Mouse (Mus musculus) ovary, postnatal 14 days (tissue): ENCODE results near the gene Wasf2.
"Not testable (repeated sequence)": the region's sequence is repeated elsewhere in the genome, so short reads cannot be mapped to it uniquely, and the experiment has no call there.

Experiments used
- DNase-seq: peaks from one replicate; pipeline ENCODE4 v3.0.0; 2022; ENCODE audit warnings: low spot score

Gene Wasf2

DNA sequence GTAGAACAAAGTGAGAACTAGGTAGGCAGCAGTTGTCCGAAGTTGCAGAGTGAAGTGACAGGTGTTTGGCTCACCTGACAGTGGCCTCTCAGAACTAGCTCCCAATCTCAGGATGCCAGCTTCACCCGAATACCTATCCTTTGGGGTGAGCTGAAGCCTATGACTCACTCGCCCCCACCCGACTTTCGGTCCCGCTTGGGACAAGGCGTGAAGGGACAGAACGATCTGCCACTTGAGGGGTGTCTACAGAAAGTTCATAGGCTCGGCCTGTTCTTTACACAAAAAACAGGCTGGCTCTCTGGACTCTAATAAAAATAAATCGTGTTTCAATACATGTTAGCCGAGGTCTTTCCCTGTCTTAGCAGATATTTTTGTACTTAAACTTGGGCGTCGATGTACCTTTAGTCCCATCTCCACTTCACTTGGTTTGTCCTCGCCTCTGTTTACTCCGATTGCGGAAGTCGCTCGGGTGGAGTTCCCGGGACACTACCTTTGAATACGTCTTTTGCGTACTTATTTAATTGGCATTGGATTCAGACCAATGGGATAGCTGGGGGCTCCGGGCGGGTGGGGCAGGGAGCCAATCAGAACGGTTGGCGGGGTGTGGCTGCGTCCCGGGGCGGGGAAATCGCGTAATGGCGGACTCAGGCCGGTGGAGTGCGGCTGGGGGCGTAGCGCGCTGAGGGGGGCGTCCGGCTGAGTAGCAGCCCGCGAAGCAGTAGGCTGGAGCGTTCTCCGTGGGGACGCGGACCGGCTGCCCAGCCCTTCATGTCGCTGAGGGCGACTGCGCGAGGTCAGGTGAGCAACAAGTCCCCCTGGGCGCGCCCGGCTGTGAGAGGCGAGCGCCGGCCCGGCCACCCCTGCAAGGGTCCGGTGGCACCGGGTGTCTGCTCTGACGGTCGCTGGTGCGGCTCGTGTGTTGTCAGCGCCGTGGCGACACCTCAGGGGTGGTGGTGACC lies at the start of gene Wasf2:
Wasf2 (plus strand) TSS at position 575 of the 959 bp plus-strand sequence.
- DNase-seq, result peak; percentile 87

DNA sequence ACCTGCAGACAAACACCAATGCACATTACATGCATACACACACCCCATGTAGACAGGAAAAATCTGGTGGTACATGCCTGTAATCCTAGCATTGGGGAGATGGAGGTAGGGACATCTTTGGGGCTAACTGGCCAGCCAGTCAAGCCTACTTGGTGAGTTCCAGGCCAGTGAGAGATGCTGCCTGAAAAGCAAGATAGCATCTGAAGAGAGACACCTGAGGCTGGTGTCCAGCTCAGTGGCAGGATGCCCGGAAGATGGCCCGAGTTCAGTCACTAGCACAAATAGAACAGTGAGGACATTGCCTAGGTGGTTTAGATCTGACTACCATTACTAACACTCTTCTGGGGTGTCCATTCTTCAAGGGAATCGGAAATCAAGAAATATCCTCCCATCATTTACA lies 49.4 kb upstream of the Wasf2 start:
- DNase-seq, result no peak

DNA sequence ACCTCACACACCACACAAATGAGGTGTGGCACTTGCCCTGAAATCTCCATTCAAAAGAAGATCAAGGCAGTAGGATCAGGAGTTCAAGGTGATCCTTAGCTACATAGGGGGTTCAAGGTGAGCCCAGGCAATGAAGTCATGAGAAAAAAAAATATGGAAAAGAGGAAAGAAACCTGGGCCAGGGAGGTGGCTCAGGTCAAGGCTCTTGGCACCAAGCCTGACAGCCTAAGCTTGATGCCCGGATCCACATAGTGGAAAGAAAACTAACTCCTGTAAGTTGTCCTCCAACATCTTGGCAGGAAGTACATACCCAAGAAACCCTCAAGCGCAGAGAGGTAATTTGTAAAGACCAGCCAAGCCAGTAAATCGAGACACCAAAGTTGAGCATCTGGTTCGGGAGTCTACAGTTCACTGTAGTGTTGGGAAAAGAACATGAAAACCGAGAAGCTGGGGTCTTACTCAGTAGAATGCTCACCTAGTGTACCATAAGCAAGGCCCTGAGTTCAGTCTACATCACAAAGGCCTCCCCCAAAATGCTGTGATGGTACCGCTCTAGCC lies 48.0 kb upstream of the Wasf2 start:
- DNase-seq, result no peak

DNA sequence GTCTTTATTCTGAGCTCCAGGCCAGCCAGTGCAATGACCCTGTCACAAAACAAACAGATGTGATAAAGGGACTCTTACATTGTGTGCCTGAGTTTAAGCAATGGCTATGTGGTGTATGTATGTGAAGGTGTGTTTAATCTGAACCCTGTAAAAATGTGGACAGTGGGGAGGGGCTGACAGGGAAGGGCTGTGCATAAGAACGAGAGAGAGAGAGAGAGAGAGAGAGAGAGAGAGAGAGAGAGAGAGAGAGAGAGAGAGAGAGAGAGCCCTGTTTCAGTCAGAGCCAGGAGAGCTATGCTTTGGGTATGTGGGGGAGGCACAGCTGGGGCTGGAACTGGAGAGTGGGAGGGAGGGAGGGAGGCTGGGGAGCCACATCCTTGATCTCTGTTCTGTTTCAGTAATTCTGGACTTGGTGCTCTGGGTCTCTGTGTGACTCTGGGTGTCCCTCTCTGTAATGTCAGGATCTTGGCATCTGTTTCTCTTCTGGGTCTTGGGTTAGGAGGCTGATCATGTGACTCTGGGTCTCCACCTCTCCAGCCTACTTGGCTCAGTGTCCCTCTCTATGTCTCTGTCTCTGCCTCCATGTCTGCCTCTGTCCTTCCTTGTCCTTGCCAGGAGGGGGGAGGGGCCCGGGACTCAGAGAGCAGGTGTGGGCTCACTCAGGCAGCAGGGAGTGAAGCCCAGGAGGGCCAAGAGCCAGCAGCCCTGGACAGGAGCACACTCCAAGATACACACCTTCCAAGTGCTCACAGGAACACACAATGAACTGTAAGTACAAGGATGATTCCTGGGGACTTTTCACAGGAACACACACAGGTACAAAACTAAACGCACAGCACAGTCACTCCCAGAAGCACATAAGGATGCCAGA lies 46.1 kb upstream of the Wasf2 start:
- no peak for DNase-seq

DNA sequence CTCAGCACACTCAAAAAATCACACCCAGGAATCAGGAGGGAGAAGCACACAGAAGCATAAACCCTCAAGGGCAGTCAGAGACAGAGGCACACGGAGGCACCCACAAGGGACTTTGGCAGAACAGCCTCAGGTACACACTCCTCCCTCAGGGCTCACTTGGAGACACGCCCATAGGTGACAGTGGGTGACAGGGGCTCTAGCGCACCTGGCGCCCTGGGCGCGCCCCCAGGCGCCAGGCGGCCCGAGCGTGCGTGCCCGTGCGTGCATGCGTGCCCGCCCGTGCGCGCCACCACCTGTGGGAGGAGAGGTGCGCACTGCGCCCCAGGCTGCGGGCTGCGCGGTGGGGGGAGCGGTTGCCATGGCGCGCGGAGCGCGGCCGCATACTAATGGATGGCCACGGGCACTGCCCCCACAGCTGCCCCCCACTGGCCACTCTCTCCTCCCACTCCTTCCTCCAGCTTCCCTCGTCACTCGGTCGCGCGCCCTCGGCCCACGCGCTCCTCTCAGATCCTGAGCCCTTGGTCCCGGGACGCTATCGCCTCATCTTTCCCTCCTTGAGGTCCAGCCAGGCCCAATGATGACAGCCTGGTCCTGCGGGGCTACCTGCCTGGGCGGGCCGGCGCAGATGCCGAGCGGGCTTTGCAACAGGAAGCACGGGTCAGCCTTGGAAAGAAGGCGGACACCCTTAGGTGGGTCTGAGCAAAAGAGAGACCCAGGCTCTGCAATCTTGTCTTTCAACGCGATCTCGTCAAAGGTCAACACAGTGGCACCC lies 45.1 kb upstream of the Wasf2 start:
- DNase-seq, result no peak

DNA sequence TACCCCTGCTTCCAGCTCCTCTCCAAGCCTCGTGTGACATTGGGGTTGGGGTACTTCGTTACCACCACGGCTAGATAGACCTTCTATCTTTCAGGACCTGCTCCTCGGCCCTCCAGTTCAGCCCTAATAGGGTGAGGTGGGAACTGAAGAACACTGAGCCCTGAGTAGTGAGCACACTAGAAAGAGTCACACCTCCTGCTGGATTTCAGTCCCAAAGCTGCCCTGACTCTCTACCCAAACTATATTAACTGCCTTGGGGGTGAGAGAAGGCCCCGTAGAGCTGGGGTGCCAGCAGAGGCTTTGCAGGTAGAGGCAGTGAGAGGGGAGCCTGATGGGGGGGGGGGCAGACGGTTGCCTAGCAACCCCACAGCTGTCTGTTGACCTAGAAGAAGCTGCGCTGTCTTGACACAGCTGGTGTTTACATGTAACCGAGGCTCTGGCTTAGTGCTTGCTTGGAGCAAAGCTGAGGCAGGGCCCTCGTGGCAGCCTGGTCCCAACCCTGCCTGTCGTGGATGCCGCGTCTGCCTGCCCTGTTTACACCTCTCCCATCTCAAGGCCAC lies 44.4 kb upstream of the Wasf2 start:
- DNase-seq, result no peak

DNA sequence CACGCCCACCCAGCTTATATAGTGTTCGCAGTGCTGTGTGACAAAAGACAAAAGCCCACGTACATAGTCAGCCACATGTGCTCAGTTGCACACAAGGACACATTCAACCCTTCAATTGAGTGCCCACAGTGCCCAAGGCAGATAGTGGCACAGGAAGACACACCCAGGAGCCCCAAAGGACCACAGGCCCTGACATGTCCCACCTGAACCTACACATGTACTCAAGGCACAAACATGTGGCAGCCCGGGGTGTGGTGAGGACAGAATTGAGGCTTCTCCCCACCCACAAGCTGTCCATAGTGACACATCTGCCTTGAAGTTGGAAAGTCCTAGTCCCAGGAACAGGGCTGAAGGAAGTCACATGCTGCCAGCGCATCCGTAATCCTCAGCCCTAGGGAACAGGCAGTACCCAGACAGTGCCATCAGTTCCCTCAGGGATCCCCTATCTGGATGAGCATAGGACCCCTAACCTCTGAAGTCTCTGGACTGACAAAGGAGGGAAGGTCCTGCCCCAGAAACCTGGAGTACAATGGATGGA lies 43.1 kb upstream of the Wasf2 start:
- no peak for DNase-seq

DNA sequence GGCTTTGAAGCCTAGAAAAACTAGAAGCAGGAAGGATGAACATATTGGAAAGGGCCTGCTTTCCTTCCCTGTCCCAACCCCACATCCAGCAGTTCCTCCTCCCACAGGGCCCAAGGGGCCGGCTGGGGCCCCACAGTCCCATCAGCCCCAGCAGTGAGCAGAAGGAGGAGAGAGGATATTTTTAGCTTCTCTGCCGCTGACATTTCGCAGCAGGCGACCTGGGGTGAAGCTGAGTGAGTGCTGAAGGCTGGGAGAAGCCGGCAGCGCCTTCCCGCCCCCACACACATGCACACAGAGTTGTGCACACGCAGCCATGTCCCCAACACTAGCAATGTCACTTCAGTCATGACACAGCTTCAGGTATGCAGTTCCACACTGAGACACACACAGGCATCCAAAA lies 42.5 kb upstream of the Wasf2 start:
- no peak for DNase-seq

DNA sequence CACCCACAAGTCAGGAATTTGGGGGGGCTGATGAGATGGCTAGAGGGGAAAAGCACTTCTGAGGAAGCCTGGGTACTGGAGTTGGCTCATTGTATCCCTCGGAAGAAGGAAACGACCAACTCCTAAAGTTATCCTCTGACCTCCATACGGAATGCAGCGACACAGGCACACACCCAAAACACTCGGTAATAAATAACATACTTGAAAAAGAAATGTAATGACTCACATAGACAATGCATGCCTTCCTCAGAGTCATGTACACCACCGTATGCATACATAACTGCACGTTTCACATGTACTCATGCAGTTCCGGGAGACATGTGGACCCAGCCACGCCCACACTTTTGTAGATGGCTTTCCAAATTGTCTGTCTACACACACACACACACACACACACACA lies 41.0 kb upstream of the Wasf2 start:
- no peak for DNase-seq

DNA sequence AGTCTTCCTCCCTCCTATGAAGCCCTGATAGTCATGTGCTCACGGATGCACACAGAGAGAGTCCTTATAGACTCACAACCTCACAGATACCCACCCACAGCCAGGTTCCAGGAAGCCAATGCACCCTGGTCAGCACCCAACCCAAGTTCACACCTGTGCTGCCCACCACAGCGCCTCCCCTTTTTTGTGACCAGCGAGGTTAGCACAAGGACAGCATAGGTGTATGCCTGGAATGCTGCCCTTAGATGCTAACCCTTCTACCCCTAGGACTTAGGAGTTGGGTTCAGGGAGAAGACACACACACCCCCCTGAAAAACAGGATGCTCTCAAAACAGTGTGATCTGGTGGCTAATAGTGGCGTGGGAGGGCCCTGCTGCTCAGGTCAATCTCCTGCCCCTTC lies 40.5 kb upstream of the Wasf2 start:
- no peak for DNase-seq

DNA sequence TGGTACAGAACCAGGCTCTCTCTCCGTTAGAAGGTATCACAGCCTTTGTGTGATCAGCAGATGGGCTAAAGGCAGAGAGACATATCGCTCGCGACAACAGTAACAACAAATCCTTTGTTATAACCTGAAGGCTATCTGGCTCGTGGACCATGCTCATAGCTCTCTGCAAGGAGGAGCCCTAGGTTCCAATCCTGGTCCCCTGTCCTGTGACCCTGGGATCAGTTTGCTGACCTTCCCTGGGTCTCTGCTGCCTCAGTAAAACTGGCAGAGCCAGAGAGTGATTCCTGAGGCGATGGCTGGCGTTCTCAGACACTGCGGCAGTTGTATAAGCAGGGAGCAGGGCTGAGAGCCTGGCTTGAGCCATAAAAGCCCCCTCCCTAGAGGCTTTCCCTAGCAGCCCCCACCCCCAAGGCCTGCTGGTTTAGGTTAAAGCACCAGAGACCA lies 40.0 kb upstream of the Wasf2 start:
- DNase-seq, result no peak

DNA sequence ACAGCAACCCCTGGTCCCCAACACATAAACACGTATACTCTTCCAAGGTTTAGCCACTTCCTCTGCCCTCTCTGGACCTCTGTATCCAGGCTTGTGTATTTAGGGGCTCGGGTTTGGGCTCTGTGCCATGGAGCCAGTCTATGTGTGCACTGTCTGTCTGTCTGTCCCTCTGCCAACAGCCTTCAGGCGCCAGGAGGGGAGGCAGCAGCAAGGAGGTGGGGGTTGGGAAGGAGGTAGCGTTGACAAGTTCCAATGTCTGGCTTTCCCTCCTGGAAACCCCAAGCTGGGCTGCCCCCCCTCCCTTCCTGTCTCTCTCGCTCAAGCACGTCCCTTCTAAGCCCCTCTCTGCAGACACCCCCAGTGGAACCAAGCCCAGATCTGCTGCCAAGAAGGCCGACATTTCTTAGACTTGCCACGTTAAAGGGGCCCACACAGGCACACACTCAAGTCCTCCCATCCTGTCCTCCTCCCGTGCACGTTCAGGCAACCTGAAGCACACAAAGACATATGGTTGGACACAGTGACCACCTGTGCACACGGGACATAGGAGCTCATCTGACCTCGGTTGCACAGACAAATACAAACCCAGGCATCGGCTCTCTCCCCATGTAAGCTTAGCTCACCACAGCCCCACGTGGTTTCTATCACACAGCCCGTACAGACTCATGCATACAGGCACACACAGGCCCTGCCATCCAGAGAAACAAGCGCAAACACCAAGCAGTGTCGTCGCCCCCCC lies 39.4 kb upstream of the Wasf2 start:
- no peak for DNase-seq

DNA sequence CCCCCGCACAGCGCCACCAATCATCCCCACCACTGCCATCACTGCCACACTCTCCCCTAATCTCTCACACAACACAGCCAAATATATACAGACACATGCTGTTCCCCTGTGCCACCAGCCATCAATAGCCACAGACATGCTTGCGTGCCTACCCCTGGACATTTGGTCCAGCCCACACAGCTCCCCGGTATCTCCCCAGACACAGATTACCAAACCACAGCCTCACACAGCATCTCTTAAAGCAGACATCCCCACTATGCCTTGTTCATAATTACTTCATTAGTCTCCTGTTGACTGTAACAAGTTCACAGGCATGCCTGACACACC lies 38.9 kb upstream of the Wasf2 start:
- no peak for DNase-seq

DNA sequence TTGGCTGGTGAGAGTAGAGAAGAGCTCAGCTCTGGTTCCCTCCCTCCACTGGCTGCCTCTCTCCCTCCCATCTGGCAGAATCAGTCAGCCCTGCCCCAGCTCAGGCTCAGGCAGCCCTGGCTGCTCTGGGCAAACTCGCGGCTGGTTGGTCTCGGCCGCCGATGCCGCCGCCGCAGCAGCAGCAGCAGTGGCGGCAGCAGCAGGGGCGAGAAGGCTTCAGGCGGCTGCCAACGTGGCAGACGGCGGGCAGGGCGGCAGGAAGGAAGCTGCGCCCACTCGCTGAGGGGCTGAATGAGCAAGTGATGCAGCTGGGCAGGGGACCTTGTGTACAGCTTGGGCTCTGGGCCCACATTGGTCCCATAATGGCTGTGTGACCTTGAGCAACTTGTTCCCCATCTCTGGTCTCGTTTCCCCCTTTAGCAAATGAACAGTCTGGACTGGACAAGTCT lies 37.8 kb upstream of the Wasf2 start:
- no peak for DNase-seq

DNA sequence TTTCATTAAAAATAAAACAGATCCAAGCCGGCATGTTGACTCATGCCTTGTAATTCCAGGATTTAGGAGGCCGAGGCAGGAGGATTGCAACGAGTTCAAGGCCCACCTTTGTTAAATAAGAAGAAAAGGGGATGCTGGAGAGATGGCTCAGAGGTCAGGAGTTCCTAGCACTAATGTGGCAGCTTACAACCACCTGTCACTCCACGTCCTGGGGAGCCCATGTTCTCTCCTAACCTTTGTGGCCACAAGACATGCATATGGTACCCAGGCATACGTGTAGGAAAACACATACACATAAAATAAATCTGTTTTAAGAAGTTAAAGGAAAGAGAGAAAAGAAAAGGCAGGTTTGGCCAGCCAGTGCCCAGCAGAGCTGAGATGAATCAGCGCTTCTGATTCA lies 37.2 kb upstream of the Wasf2 start:
- no peak for DNase-seq

DNA sequence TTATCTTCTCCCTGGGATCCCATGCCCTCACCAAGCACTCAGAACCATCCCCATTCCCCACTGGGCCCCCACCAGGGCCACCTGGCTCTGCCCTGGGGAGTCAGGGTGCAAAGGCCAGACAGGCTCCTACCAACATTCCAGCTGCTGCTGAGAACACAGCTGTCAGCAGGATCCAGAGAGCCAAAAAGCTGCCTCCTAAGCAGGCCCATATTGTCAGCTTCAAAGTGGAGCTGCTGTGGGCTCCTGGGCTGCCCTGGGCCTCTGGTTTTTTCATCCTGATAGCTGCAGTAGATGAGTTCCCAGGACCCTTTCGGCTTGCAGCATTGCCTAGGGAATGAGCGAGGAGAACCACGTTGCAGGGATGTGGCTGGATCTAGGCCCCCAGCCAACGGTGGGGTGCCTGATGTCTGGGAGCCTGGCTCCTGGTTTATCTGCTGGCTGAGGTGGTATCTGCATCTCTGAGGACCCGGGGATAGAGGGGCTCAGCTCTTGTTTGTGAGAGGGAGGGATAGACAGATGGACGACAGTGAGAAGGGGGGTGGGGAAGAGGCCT lies 36.7 kb upstream of the Wasf2 start:
- DNase-seq, result no peak

DNA sequence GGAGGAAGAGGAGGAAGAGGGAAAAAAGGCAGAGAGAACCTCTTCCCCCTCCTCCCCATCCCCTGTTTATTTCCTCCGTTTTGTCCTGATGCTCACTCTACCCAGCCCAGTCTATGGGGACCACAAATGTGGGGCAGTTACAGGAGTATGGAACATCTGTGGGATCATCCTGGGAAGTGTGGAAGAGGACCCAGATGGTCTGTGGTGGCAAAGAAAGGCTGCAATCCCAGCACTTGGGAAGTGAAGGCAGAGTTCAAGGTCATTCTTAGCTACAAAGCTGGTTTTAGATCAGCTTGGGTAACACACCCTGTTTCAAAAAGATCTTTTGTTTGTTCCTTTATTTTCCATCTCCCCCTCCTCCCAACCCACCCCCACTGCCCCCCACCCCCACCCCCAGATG lies 36.0 kb upstream of the Wasf2 start:
- DNase-seq, result no peak

DNA sequence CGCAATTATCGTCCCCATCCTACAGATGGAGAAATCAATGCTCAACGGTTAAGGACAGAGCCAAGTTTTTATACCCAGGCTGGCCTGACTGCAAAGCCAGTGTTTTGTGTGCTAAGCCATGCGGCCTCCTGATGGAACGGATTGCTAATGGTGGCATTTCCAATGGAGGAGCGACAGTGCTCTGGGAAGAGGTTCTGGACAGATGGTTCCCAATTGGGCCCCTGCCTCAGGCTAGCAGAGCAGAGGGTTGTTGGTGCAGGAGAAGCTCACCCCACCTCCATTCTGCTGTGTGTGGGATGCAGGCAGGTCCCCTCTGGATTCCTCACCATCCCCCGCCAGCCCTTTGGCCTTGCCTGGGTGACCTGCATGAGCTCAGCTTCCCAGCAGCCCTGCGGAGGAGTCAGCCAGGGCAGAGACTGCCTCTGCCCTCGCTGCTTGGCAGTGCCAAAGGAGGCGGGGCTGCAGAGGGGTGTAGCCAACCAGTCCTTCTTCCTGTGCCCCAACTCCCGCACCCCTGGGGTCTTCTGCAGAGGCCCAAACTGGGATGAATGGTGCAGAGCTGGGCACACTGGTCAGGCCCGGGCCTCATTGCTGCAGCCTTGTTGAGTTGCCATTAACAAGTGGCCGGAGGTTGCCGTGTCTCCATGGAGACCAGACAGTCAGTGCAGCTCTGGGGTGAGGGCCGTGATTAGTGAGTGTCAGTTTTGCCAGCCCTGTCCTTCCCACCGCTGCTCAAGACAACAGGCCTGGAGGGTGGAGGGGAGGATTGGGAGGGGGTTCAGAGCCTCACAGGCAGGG lies 35.2 kb upstream of the Wasf2 start:
- DNase-seq, result no peak

DNA sequence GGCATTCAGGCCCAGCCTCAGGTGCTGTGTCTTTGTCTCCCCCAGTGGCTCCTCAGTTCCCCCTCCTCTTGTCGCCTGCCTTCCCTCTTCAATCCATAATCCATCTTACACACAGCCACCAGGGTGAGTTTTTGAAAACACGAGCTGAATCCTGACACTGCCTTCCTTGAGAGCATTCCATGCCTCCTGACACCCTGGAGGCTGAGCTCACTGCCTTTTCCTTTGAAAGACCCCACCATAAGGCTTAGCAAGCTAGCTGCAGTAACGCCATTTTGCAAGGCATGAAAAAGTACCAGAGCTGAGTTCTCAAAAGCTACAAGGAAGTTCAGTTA lies 34.6 kb upstream of the Wasf2 start:
- not testable (repeated sequence) for DNase-seq

DNA sequence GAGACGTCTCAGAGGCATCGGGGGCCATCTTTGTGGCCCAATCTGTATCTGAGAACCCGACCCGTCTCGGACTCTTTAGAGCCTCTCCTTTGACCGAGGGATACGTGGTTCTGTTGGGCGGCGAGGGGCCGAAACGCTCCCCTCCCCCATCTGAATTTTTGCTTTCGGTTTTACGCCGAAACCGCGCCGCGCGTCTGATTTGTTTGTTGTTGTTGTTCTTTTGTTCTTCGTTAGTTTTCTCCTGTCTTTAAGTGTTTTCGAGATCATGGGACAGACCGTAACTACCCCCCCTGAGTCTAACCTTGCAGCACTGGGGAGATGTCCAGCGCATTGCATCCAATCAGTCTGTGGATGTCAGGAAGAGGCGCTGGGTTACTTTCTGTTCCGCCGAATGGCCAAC lies 33.6 kb upstream of the Wasf2 start:
- DNase-seq, result not testable (repeated sequence)
